Mouse (Mus musculus): ENCODE measurements around the gene Pax6. TPM values are rescaled to one million over a fixed set of nuclear protein-coding genes. Genes with fewer than 3 reads are reported as not detected.

The Pax6 gene
- polyA plus RNA-seq (2015; fragmentation: Nextera tagmentation; extraction: Ambion mirVana), result 0.04 and 0.08 TPM in 2 replicates

- H3K27ac ChIP-seq (ENCODE audit: low read length), result no peak within 1 kb of the TSS
- H3K9ac ChIP-seq (ENCODE audit: low read depth, low read length), result no peak within 1 kb of the TSS
- no peak within 1 kb of the TSS for H3K4me3 ChIP-seq (ENCODE audit: low read depth, low read length)
- no peaks in the 10 kb centered on the region for H3K36me3 ChIP-seq (ENCODE audit: control insufficient read depth, insufficient read depth)
- H3K4me2 ChIP-seq (ENCODE audit: low read depth, low read length), result no peak within 1 kb of the TSS
- no peak for ATAC-seq (ENCODE audit: low read depth)
- H3K27me3 ChIP-seq (ENCODE audit: control insufficient read depth, insufficient read depth, low read depth, low read length), result peaks cover 100% of the 10 kb centered on the region
- H3K9me3 ChIP-seq (replicated peaks; ENCODE audit: control insufficient read depth, low read length), result no peaks in the 10 kb centered on the region
- H3K4me1 ChIP-seq (ENCODE audit: control insufficient read depth, low read depth, low read length), result no peaks in the 10 kb centered on the region; the same call in 1 of the 2 replicates
- WGBS (ENCODE audit: insufficient replicate concordance), result 3% methylated on average over 44 of the region's 44 CpGs
Measured at GRCm38 (mm10) chr2:105668271-105669270, at the start of gene Pax6. TSS of gene Pax6 (plus strand) at chr2:105668900.

- no peaks in the 10 kb centered on the region for H3K36me3 ChIP-seq (ENCODE audit: control insufficient read depth, insufficient read depth)
- no peaks in the 10 kb centered on the region for H3K9me3 ChIP-seq (replicated peaks; ENCODE audit: control insufficient read depth, low read length)
- no peaks in the 10 kb centered on the region for H3K4me1 ChIP-seq (ENCODE audit: control insufficient read depth, low read depth, low read length)
- no peak overlapping the region for H3K27ac ChIP-seq (ENCODE audit: low read length)
- no peak for ATAC-seq (ENCODE audit: low read depth)
- H3K4me3 ChIP-seq (ENCODE audit: low read depth, low read length), result no peak overlapping the region
- WGBS (ENCODE audit: insufficient replicate concordance), result 60% methylated on average over 2 of the region's 2 CpGs
- H3K4me2 ChIP-seq (ENCODE audit: low read depth, low read length), result no peak overlapping the region
- H3K27me3 ChIP-seq (ENCODE audit: control insufficient read depth, insufficient read depth, low read depth, low read length), result no peaks in the 10 kb centered on the region
- H3K9ac ChIP-seq (ENCODE audit: low read depth, low read length), result no peak overlapping the region
Measured at GRCm38 (mm10) chr2:105648933-105649332, 19.8 kb upstream of the Pax6 start.

GRCm38 (mm10) chr2:105656456-105656855, 12.2 kb upstream of the Pax6 start:
- Histone ChIP-seq H3K36me3 (ENCODE audit: control insufficient read depth, insufficient read depth) (no peaks in the 10 kb centered on the region), H3K9ac (ENCODE audit: low read depth, low read length) (no peak overlapping the region), H3K4me3 (ENCODE audit: low read depth, low read length) (no peak overlapping the region), H3K27ac (ENCODE audit: low read length) (no peak overlapping the region), H3K4me1 (ENCODE audit: control insufficient read depth, low read depth, low read length) (no peaks in the 10 kb centered on the region; the same call in 1 of the 2 replicates), H3K9me3 (replicated peaks; ENCODE audit: control insufficient read depth, low read length) (no peaks in the 10 kb centered on the region), H3K27me3 (ENCODE audit: control insufficient read depth, insufficient read depth, low read depth, low read length) (peaks cover 46% of the 10 kb centered on the region), H3K4me2 (ENCODE audit: low read depth, low read length) (no peak overlapping the region)
- WGBS (ENCODE audit: insufficient replicate concordance), result 66% methylated on average over 8 of the region's 8 CpGs
- ATAC-seq (ENCODE audit: low read depth), result no peak

GRCm38 (mm10) chr2:105659350-105659749, 9.3 kb upstream of the Pax6 start:
- Histone ChIP-seq H3K4me2 (ENCODE audit: low read depth, low read length) (no peak overlapping the region), H3K4me1 (ENCODE audit: control insufficient read depth, low read depth, low read length) (no peaks in the 10 kb centered on the region; the same call in 1 of the 2 replicates), H3K36me3 (ENCODE audit: control insufficient read depth, insufficient read depth) (no peaks in the 10 kb centered on the region), H3K4me3 (ENCODE audit: low read depth, low read length) (no peak overlapping the region), H3K9ac (ENCODE audit: low read depth, low read length) (no peak overlapping the region), H3K27me3 (ENCODE audit: control insufficient read depth, insufficient read depth, low read depth, low read length) (peaks cover 75% of the 10 kb centered on the region), H3K9me3 (replicated peaks; ENCODE audit: control insufficient read depth, low read length) (no peaks in the 10 kb centered on the region), H3K27ac (ENCODE audit: low read length) (no peak overlapping the region)
- ATAC-seq (ENCODE audit: low read depth), result no peak
- WGBS (ENCODE audit: insufficient replicate concordance), result 7% methylated on average over 9 of the region's 9 CpGs

- Histone ChIP-seq H3K36me3 (ENCODE audit: control insufficient read depth, insufficient read depth) (no peaks in the 10 kb centered on the region), H3K4me3 (ENCODE audit: low read depth, low read length) (no peak overlapping the region), H3K9me3 (replicated peaks; ENCODE audit: control insufficient read depth, low read length) (no peaks in the 10 kb centered on the region), H3K9ac (ENCODE audit: low read depth, low read length) (no peak overlapping the region), H3K4me1 (ENCODE audit: control insufficient read depth, low read depth, low read length) (no peaks in the 10 kb centered on the region; the same call in 1 of the 2 replicates), H3K27ac (ENCODE audit: low read length) (no peak overlapping the region), H3K4me2 (ENCODE audit: low read depth, low read length) (no peak overlapping the region), H3K27me3 (ENCODE audit: control insufficient read depth, insufficient read depth, low read depth, low read length) (peaks cover 84% of the 10 kb centered on the region)
- ATAC-seq (ENCODE audit: low read depth), result no peak
- 2% methylated on average over 41 of the region's 41 CpGs for WGBS (ENCODE audit: insufficient replicate concordance)
Measured at GRCm38 (mm10) chr2:105659926-105660873, 8.5 kb upstream of the Pax6 start.

- no peaks in the 10 kb centered on the region; the same call in 1 of the 2 replicates for H3K4me1 ChIP-seq (ENCODE audit: control insufficient read depth, low read depth, low read length)
- H3K4me2 ChIP-seq (ENCODE audit: low read depth, low read length), result no peak overlapping the region
- H3K27me3 ChIP-seq (ENCODE audit: control insufficient read depth, insufficient read depth, low read depth, low read length), result peaks cover 92% of the 10 kb centered on the region
- no peak for ATAC-seq (ENCODE audit: low read depth)
- no peak overlapping the region for H3K27ac ChIP-seq (ENCODE audit: low read length)
- H3K4me3 ChIP-seq (ENCODE audit: low read depth, low read length), result no peak overlapping the region
- H3K9ac ChIP-seq (ENCODE audit: low read depth, low read length), result no peak overlapping the region
- no peaks in the 10 kb centered on the region for H3K9me3 ChIP-seq (replicated peaks; ENCODE audit: control insufficient read depth, low read length)
- 2% methylated on average over 26 of the region's 26 CpGs for WGBS (ENCODE audit: insufficient replicate concordance)
- H3K36me3 ChIP-seq (ENCODE audit: control insufficient read depth, insufficient read depth), result no peaks in the 10 kb centered on the region
Measured at GRCm38 (mm10) chr2:105660874-105661622, 7.7 kb upstream of the Pax6 start.

- Histone ChIP-seq H3K27me3 (ENCODE audit: control insufficient read depth, insufficient read depth, low read depth, low read length) (peaks cover 94% of the 10 kb centered on the region), H3K4me2 (ENCODE audit: low read depth, low read length) (no peak overlapping the region), H3K9ac (ENCODE audit: low read depth, low read length) (no peak overlapping the region), H3K27ac (ENCODE audit: low read length) (no peak overlapping the region), H3K9me3 (replicated peaks; ENCODE audit: control insufficient read depth, low read length) (no peaks in the 10 kb centered on the region), H3K4me3 (ENCODE audit: low read depth, low read length) (no peak overlapping the region), H3K36me3 (ENCODE audit: control insufficient read depth, insufficient read depth) (no peaks in the 10 kb centered on the region), H3K4me1 (ENCODE audit: control insufficient read depth, low read depth, low read length) (no peaks in the 10 kb centered on the region; the same call in 1 of the 2 replicates)
- WGBS (ENCODE audit: insufficient replicate concordance), result 2% methylated on average over 18 of the region's 18 CpGs
- ATAC-seq (ENCODE audit: low read depth), result no peak
Measured at GRCm38 (mm10) chr2:105661623-105662066, 7.1 kb upstream of the Pax6 start.

GRCm38 (mm10) chr2:105662121-105662520, 6.6 kb upstream of the Pax6 start:
- Histone ChIP-seq H3K9ac (ENCODE audit: low read depth, low read length) (no peak overlapping the region), H3K9me3 (replicated peaks; ENCODE audit: control insufficient read depth, low read length) (no peaks in the 10 kb centered on the region), H3K4me1 (ENCODE audit: control insufficient read depth, low read depth, low read length) (no peaks in the 10 kb centered on the region; the same call in 1 of the 2 replicates), H3K27me3 (ENCODE audit: control insufficient read depth, insufficient read depth, low read depth, low read length) (peaks cover 94% of the 10 kb centered on the region), H3K27ac (ENCODE audit: low read length) (no peak overlapping the region), H3K4me3 (ENCODE audit: low read depth, low read length) (no peak overlapping the region), H3K4me2 (ENCODE audit: low read depth, low read length) (no peak overlapping the region), H3K36me3 (ENCODE audit: control insufficient read depth, insufficient read depth) (no peaks in the 10 kb centered on the region)
- WGBS (ENCODE audit: insufficient replicate concordance), result 6% methylated on average over 16 of the region's 16 CpGs
- ATAC-seq (ENCODE audit: low read depth), result no peak
